Comparison of ENCODE assay signal across 8 mouse cellular contexts in the genomic region with DNA sequence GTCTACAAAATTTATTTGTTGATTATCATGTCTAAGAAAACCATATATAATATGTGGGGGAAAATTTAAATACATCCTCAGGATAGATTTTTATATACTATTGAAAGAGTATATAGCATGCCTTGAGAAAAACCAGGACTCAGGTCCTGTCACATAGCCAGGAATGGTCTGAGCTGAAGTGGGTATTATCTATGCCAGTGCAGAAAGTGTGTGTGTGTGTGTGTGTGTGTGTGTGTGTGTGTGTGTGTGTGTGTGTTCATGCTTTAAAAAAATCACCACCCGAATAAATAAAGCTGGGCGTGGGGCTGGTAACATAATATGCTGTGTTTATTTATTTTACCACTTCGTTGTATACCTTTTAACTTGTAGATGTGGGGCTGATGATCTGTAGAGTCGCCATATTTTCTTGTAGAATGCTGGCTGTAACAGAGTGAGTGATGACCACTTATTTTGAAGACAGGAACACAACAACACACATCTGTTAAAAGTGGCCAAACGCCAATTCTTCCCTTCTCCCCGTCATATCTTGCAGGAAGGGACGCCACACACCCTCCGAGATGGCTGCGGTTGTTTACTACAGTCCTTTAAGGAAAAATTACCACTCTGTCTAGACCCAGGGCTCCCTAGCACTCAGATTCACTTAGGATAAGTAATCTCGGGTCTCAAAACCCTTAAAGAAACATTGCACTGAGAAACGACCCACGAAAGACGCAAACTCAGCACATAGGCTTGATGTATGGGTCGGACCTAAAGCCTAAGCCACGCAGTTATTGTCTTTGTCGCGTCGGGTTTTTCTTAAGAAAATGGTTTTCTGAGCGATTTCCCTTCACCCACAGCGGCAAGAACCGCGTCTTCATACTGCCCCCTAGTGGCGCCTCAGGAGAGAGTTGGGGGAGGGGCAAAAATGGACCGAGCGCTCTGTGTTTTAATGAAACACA.
A peak's percentile ranks its signal among the peaks of the same experiment; 100 is the strongest.
DNase-seq lines count a peak whose midpoint lies in the region; ATAC-seq lines count a peak whose summit lies in the region.

No protein-coding gene starts in this region.

- peak overlapping the region; percentile 47 for H3K4me3 ChIP-seq in hindbrain, embryonic 13.5 days

- H3K4me2 ChIP-seq in hindbrain, embryonic 13.5 days, result peak overlapping the region; percentile 63

- H3K36me3 ChIP-seq in hindbrain, embryonic 13.5 days, result no peaks in the 10 kb centered on the region

- H3K27ac ChIP-seq in hindbrain, embryonic 13.5 days, result peak overlapping the region; percentile 90

- no peaks in the 10 kb centered on the region for H3K27me3 ChIP-seq in hindbrain, embryonic 13.5 days

- ATAC-seq in hindbrain, embryonic 13.5 days (ENCODE audit: low FRiP score), result peak; percentile 89

- H3K9me3 ChIP-seq in hindbrain, embryonic 13.5 days, result no peaks in the 10 kb centered on the region

- H3K9ac ChIP-seq in hindbrain, embryonic 13.5 days, result peak overlapping the region; percentile 76

- peaks cover 4% of the 10 kb centered on the region; the same call in 1 of the 2 replicates for H3K4me1 ChIP-seq in hindbrain, embryonic 13.5 days (replicated peaks)

- 10% methylated on average over 25 of the region's 25 CpGs for WGBS in hindbrain, embryonic 13.5 days

- DNase-seq in R1 (ENCODE audit: low read depth, low spot score), result peak; percentile 72
- DNase-seq in cerebellum, postnatal 14 days, result peak; percentile 94 to 95
- peak; percentile 56 to 75 for DNase-seq in frontal cortex, postnatal 14 days (ENCODE audit: low spot score in 2 of 2)
- DNase-seq in layer of hippocampus, postnatal 25 days (ENCODE audit: extremely low spot score in 1 of 2, low spot score in 1 of 2), result peak; percentile 69 to 92
- DNase-seq in lung, postnatal 14 days, result peak; percentile 86
- DNase-seq in ovary, postnatal 36 days (ENCODE audit: low spot score), result peak; percentile 75
- peak; percentile 88 for DNase-seq in thymus, postnatal 14 days

Comparison
In these comparisons a context has a peak if more than half of its experiments do, and no peak if none do; other contexts are left out.
1. Peak in every context shown above with its lines: DNase-seq, ATAC-seq, H3K4me3 ChIP-seq and H3K27ac ChIP-seq.